Mouse (Mus musculus) ovary, adult 18-20 months (tissue): ENCODE measurements at regions not wholly inside any gene's neighbourhood (a gene's known extent, or its start where the extent isn't known, plus 50 kb on each side); places are given as distances from the start of the nearest gene placed in this dataset.

Experiments used
- DNase-seq: peaks from one replicate; pipeline ENCODE4 v3.0.0; 2022; ENCODE audit warnings: low spot score, mixed read lengths

DNA sequence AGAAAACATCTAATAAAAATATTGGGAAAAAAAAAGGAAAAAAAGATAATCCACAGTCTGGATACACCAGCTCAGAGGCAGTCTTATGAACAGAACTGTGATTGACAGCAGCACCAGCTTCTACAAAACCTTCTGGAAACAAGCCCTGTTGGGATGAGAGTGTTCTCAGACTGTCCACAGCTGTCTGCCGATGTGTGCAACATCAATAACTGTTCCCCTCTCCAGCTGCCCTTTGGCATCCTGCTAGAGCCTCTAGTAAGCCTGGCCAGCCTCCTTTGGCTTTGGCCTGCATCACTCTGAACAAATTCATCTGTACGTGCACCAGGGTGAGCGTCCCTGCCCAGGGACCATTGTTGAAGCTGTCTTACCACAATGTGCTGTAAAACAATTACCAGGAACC lies 137.0 kb upstream of the Irs2 start:
- no peak for DNase-seq

DNA sequence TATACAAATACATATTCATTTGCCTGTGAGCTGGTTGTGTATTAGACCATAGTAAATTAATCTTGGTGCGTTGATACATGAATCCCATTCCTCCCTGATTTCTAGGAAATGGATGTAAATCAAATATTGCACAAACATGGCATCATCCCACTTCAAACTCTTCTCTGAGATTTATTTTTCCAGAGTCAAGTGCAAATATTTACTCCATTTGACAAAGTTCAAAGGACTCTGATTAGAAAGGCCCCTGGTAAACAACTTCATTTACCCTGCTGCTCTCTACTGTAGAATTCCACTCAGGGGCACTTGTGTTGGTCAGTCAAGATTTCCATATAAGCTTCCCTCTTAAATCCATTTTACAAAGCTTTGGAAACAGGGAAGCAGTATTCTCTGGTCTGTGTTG lies 132.3 kb upstream of the Irs2 start:
- DNase-seq, result no peak

DNA sequence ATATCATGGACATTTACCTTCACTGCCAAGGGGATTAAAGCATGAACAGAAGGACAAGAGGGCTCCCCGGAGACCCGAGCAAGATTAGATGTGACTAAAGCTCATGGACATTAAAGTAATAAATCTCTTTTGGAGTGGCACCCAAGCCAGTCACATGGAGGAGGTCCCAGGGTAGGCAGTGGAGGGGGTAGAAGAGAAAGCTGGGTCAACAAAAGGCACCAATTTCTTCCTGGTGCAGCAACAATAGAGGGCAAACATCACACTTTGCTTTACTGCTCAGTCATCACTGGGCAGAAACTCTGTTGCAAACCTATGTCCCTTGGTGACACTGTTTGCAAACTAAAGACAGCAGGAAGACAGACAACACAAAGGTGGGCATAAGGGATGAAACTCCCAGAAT lies 131.0 kb upstream of the Irs2 start:
- no peak for DNase-seq

DNA sequence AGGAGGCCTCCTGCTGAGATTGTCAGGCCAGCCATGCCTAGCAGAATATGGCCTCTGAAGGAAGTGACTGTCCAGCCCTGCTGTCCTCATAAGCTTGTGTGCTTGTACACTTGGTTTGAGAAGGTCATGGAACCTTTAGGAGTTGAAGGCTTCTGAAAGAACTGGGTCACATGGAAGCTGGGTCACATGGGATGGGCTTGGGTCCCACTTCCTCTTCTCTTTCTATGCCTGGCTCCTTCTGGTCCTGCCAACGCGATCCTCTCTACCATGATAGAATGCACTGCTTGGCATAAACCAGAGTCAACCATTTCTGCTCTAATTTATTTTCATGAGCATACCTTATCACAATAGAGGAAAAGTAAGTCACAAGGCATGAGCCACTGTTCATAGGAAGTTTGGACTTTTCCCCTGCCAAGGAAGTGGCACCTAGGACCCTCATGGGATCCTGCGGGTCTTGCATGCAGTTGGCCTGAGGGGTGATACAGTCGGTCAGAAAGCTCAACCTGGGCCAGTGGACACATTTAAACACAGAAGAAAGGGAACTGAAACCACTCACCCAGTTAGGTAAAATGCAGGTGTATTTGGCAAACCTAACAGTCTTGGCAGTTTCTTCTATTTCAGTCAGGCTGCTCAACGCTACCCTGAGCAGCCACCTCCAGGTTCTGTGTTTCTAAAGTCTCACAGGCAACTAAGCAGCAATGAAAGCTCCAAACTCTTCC lies 130.2 kb upstream of the Irs2 start:
- DNase-seq, result no peak

DNA sequence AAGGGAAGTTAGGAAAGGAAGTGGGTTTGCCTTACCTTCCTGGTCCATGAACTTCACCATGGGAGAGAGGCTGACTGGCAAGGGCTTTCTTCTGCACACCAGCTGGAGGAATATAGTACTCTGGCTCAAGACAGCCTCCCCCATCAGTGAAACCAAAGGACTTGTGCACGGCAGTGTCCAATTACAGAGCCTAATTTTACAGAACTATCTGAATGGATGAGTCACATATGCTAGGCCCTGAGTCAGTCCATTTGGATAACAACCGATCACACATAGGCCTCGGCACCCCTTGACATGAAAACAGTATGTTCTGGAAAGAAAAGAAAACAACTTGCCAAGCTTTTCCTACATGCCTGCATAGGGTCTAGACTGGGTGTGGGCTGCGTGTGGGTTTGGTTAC lies 128.3 kb upstream of the Irs2 start:
- no peak for DNase-seq

DNA sequence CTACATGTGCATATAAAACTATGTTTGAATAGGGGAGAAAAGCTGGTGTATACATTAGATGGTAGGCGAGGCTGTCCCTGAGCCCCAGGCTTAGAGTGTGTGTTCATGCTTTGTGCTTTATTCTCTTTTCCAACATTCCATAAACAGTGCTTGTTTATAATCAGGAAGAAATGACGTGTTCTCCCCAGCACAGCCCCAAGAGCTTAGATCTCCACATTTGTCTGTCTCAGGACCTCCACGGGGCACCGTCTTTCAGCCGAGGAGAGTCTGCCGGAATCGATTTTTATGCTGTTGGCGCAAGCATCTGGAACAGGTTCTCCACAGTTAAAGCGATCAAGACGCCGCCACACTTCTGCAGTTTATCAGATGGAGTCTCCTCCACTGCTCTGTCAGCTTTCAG lies 126.9 kb upstream of the Irs2 start:
- DNase-seq, result no peak

DNA sequence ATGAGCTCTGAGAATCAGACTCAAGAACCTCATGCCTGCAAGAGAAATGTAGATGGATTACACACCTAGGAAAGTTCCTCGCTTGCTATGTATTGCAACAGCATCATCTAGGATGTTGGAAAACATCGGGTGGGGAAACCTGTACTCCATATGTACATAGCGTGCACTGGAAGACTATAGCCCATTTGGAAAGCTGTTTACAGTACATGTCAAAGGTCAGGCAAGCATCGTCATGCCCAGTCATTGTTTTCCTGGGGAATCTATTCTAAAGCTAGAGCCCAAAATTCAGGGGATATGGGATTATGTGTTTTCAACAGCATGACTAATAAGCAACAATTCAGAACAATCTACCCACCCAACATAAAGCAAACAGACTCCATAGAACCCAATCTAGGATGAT lies 126.3 kb upstream of the Irs2 start:
- no peak for DNase-seq

DNA sequence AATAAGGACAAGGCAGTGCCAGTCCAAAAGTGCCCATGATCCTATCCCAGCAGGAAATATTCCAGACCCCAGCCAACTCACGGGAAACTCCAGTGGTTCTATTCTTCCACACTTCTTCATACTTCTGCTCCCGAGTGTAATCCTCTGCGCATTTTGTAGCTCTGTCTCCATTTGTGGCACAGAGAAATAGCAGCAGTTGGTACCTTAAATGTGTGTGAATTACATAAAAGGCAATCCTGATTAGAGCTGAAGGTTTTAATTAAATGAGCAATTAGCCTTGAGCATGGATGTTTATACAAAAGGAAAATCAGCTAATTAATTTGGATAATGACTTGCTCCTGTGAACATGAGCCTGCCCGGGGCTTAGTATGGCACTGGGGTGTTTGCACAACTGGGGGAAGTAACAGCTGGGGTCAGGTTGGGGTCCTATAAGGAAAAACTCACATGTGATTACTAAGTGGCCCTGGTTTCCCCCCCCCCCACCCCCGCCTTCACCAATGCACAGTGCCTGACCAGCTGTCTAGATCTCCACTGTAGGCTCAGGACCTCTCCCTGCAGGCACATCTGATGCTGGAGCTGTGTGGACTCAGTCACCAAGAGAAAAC lies 110.9 kb upstream of the Irs2 start:
- no peak for DNase-seq

DNA sequence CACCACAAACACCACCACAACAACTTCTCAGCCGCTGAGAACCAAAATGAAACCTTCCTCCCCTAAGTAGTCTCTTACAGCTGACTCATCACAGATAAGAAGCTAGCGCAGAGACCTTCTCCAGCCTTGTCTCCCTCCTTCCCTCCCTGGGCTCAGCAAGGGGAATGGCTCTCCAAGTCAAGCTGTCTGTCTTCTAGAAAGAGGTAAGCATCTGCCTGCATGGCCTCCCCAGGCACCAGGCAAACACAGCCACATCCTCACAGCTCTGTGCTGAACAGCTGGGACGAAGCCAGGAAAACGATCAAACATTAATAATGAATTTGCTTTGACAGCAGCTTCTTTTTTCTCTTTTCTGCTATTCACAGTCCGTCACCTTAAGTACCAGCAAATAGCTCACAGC lies 108.3 kb upstream of the Irs2 start:
- no peak for DNase-seq

DNA sequence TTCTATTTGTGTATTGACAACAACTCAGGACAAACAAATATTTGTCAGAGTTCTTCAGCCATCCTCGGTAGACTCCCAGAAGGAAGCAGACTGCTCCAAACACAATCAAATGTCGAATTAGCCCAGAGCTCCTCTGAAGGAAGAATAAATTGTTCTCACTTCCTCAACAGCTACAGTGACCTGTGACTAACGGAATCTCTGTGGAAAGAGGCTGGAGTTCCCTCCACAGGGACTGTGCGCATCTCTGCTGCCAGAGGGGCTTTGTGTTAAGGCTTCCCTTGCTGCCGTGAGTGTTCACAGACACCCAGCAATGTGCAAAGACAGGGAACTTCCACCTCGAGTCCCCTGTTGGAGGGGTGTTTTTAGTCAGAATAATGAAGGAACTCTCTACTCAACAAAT lies 107.0 kb upstream of the Irs2 start:
- no peak for DNase-seq

DNA sequence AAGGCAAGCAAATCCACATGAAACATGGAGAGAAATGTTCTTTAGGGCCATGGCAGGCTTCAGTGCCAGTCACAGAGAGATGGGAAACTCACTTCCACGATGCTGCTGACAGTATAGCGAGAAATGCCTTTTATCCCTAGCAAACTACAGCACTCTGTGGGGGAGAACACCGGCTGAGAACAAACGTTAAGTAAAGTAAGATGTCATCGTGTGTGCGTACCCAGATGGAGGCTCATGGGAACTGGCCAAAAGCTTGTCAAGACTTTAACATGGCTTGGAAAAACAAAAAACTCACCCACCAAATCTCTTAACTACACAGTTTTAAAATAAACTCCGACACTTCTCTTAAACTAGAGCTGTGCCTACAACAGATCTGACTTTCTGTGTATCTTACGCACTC lies 106.3 kb upstream of the Irs2 start:
- no peak for DNase-seq

DNA sequence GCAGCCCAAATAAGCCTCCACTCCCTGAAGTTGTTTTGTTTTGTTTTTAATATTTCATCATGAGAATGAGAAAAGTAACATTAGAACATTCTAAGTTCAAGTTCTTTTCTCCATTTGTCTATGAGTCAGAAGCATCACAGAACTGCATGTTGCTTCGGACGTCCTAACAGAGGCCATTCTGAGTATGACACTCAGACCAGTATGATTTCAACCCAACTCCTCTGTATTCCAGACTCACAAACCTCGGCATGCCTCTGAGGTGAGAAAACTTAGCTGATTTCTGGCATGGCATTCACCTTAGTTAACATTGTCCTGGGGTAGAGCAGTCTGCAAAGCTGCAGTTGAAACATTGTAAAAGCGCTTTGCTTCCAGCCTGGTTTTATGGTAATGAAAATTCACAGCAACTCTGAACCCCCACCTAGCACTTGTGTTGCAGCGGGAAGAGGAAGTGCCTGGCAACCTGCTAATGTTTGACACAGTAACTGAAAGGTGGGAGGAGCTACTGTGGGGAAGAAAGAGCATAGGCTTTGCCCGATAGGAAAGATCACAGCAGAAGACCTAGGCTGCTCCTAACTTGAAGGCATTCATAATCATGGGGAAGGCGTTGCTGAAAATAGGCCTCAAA lies 104.8 kb upstream of the Irs2 start:
- DNase-seq, result no peak

DNA sequence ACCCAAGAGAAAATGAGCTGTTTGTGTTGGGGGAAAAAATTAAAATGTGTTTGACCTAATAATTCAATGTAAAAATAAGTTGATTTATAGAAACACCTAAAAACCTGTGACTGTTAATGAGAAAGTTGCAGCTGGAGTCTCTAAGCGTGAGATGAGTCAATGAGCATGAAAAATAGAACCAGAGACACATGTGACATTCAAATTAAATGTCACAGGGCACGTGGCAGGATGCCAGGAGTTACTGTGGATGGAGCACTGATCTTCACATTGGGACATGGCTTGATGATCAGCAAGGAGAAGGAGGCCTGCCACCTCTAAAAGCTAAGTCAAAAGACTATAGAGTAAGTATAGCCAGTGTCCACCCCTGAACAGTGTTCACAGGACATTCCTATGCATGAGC lies 103.7 kb upstream of the Irs2 start:
- DNase-seq, result no peak

DNA sequence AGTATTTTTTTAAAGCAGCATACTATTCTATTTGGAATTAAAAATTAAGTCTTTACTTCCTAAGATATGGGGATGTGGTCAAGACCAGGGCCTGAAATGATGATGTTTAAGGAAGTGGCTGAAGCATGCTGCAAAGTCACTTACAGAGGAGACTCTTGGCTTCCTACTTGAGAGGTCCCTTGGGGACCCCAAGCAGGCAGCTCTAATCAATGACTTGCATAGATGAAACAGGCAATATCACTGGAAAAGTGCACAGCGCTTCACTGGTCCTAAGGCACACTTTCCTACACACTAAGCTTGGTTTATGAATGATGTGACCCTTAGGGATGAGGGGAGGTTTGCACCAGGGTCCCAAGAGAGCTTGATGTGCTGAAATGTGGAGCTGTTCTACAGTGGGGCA lies 99.2 kb upstream of the Irs2 start:
- no peak for DNase-seq

DNA sequence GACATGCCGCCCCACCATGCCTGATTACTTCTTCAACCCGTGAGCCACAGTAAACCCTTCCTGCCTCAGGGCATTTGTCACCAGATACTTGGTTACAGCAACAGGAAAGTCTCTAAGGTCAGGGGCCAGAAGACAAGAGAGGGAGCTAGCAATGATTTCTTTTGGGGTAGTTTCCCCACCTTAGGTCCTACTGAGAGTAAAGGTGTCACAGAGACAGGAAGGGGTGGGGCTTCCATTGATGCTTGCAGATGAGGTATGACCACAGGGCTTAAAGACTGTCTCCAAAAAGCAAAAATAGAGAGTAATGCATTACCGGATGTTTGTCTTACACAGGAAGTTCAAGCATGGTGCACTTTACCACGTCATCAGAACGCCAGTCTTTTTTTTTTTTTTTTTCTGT lies 98.8 kb upstream of the Irs2 start:
- no peak for DNase-seq

DNA sequence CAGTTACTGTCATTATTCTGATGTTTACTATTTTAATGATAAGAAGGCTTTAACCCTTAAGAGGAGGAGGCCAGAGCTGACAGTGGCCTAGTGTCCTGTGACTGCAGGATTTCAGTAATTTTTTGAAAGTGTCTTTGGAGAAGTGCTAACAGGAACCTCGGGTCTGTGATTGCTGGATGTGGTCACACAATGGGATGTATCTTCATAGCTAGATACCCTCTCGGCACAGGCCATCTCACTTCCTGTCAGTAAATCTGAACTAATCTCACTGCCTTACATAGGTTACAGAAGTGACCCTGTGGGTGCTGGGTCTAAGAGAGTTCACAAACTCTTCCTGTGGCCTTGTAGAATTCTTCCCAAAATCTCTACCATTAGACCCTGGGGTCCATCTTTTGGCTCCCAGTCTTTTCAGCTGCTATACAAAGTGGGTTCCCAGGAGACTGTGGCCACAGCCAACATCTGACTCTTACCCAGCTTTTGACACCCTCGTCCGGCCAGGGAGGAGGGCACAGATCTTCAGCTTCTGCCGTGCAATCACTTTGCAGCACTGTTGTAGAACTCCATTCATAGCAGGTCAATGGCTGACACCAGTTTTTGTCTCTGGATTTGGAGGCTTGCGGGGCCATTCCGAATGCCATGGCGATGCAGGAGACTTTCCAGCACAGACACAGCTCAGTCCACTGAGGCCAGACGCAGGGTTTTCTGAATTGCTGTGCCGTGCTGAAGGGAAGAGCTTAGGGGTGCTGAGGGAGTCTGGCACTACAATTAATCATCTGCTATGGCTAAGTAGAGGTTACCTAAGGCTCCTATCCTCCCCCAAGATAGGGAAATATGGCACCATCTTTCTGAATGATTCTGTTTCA lies 95.7 kb upstream of the Irs2 start:
- DNase-seq, result no peak

DNA sequence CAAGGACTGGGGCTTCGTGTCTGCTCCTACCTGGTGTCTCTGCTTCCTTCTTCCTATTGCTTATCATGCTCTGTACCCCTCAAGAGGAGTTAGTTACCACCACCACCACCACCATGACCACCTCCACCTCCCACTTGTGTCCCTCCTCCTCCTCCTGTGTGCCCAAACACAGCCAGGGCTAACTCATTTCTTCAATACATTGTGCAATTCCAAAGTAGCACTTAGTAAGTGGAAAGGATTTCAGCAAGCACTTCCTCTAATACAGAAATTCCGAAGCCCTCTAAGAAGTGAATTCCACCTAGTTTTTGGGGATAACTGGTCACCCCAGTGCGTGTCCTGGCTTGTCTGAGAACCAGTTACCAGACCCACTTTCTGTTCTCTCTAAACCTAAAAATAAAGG lies 92.1 kb upstream of the Irs2 start:
- no peak for DNase-seq

DNA sequence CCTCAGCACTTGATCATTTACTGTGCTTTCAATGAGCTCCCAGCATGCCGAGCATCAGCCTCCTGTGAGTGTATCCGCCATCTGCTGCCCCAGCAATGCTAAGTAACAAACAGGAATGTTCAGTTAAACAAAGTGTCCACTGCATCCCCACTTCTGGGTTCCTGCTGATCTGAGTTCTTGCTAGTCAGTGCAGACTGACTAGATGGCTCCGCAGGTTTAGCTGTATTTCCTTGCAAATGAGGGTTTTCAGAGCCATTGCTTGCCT lies 91.3 kb upstream of the Irs2 start:
- no peak for DNase-seq

DNA sequence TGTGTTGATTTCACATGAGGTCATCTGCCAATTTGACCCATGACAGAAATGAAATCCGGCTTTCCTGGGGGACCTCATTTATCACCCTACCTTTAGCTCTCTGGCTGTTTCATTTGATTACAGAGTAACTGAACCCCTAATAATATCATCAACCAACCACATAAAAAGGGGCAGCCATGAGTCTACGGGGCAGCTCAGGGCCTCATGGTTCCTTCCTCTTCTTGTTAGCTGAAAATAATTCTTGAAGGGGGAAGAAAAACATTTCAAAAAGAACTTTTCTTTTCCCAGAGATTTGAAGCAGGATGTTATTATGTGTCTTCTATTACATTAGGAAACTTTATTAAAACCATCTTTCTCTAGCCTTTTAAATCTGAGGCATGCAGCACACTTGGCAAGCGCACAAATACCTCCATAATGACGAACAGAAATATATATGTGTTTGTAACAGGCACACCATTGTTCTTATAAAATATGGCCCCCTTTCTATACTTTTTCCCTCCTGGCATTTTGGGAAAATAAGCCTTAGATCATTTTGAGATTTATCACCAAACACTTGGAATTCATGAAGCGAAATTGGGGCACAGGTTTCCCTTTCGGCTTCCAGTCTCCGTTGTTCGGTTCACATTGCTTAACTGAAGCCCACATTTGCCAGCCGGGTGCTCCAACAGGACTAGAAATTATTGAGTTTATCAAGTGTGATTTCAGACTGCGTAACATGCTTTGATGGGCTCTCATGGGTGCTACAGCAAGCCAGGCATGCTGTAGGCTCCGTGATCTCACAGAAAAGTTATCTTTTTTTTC lies 90.7 kb upstream of the Irs2 start:
- DNase-seq, result no peak

DNA sequence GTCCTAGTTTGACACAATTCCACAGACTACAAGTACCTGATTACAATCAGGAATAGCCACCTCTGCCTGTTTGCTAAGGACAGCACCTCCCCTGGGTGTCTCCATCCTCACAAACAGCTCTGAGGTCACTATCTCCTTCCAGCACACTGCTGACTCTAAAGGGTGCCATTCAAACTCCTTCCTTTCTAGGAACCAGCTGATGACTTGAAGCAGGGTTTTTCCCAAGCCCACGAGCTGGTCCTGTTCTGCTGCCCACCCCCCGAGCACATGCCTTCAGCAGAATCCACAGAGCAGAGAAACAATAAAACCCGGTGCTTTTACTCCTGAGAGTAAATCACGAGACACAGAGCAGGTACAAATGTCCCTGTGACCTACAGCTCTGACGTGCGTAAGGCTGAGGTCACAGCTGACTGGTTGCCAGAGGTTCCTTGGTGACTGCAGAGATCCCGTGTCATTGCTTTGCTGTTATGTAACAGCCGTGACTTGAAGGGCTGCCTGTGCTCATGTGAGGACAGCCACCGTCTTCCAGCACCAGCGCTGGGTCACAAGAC lies 90.0 kb upstream of the Irs2 start:
- no peak for DNase-seq

DNA sequence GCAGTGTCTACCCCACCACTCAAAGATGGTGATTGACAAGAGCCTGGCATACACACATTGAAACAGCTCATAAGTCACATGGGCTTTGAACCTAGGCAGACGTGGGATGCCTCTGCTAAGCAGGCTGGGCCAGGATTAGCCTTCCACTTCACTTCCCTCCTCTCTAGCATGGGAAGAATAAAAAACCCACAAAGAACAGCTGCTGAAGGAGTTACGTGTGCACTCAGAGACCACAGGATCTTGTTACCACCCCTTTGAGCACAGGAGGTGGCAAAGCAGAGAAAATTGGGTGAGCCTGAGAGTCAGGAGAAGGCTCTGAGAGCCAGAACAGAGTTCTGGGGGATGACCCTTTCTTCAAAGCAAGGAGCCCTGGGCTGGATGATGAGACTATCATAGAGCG lies 89.6 kb upstream of the Irs2 start:
- DNase-seq, result no peak

DNA sequence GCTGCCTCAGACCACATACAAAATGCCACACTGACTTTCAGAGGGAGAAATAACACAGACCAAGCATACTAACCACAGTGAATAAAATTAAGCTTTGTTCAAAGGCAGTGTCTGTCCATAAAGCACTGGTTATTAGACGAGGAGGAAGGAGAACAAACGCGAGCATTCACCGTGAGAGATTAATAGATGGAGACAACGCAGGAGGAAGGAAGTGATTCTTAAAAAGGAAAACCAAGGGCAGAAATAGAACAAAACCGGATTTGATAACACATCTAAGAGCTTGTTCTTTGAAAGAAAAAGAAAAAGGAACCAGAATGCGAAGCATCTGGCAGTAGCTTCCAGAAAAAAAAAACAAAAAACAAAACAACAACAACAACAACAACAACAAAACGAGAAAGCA lies 86.3 kb upstream of the Irs2 start:
- no peak for DNase-seq
